Mouse (Mus musculus): ENCODE data around the gene Esr2. TPM values are rescaled to one million over a fixed set of nuclear protein-coding genes. Genes with fewer than 3 reads are reported as not detected.

Gene Esr2
- polyA plus RNA-seq, 1 experiment: 0.27 TPM

- no peak for TF ChIP-seq POLR2A (IDR thresholded peaks at IDR 0.05; ENCODE audit: borderline replicate concordance, extremely low read depth, insufficient read depth, insufficient read length, poor library complexity, severe bottlenecking)
- no peak for TF ChIP-seq CTCF (IDR thresholded peaks at IDR 0.05; ENCODE audit: borderline replicate concordance, extremely low read depth, insufficient read depth, insufficient read length)
- peak; percentile 35 for DNase-seq (ENCODE audit: low read depth)
Measured at GRCm38 (mm10) chr12:76102621-76103020, 74.4 kb downstream of the Esr2 start.

- no peak for DNase-seq (ENCODE audit: low read depth)
- TF ChIP-seq CTCF (IDR thresholded peaks at IDR 0.05; ENCODE audit: borderline replicate concordance, extremely low read depth, insufficient read depth, insufficient read length): no peak
- TF ChIP-seq POLR2A (IDR thresholded peaks at IDR 0.05; ENCODE audit: borderline replicate concordance, extremely low read depth, insufficient read depth, insufficient read length, poor library complexity, severe bottlenecking): no peak
Measured at GRCm38 (mm10) chr12:76095117-76096035, 81.7 kb downstream of the Esr2 start.

GRCm38 (mm10) chr12:76093613-76094588 is 83.2 kb downstream of the Esr2 start:
- no peak for DNase-seq (ENCODE audit: low read depth)

GRCm38 (mm10) chr12:76092789-76093466 is 84.1 kb downstream of the Esr2 start:
- DNase-seq (ENCODE audit: low read depth): no peak
- no peak for TF ChIP-seq CTCF (IDR thresholded peaks at IDR 0.05; ENCODE audit: borderline replicate concordance, extremely low read depth, insufficient read depth, insufficient read length)
- no peak for TF ChIP-seq POLR2A (IDR thresholded peaks at IDR 0.05; ENCODE audit: borderline replicate concordance, extremely low read depth, insufficient read depth, insufficient read length, poor library complexity, severe bottlenecking)

More at GRCm38 (mm10) chr12:76093613-76094588, 83.2 kb downstream of the Esr2 start:
- no peak for TF ChIP-seq POLR2A (IDR thresholded peaks at IDR 0.05; ENCODE audit: borderline replicate concordance, extremely low read depth, insufficient read depth, insufficient read length, poor library complexity, severe bottlenecking)
- no peak for TF ChIP-seq CTCF (IDR thresholded peaks at IDR 0.05; ENCODE audit: borderline replicate concordance, extremely low read depth, insufficient read depth, insufficient read length)

- DNase-seq (ENCODE audit: low read depth): no peak
- TF ChIP-seq POLR2A (IDR thresholded peaks at IDR 0.05; ENCODE audit: borderline replicate concordance, extremely low read depth, insufficient read depth, insufficient read length, poor library complexity, severe bottlenecking): no peak
- TF ChIP-seq CTCF (IDR thresholded peaks at IDR 0.05; ENCODE audit: borderline replicate concordance, extremely low read depth, insufficient read depth, insufficient read length): no peak
Measured at GRCm38 (mm10) chr12:76087025-76087424, 90.0 kb downstream of the Esr2 start.

- TF ChIP-seq POLR2A (IDR thresholded peaks at IDR 0.05; ENCODE audit: borderline replicate concordance, extremely low read depth, insufficient read depth, insufficient read length, poor library complexity, severe bottlenecking): no peak
- no peak for DNase-seq (ENCODE audit: low read depth)
Measured at GRCm38 (mm10) chr12:76085956-76086905, 90.8 kb downstream of the Esr2 start.

- TF ChIP-seq POLR2A (IDR thresholded peaks at IDR 0.05; ENCODE audit: borderline replicate concordance, extremely low read depth, insufficient read depth, insufficient read length, poor library complexity, severe bottlenecking): no peak
- no peak for TF ChIP-seq CTCF (IDR thresholded peaks at IDR 0.05; ENCODE audit: borderline replicate concordance, extremely low read depth, insufficient read depth, insufficient read length)
- no peak for DNase-seq (ENCODE audit: low read depth)
Measured at GRCm38 (mm10) chr12:76085066-76085465, 92.0 kb downstream of the Esr2 start.

GRCm38 (mm10) chr12:76081557-76082211 is 95.4 kb downstream of the Esr2 start:
- no peak for TF ChIP-seq CTCF (IDR thresholded peaks at IDR 0.05; ENCODE audit: borderline replicate concordance, extremely low read depth, insufficient read depth, insufficient read length)
- TF ChIP-seq POLR2A (IDR thresholded peaks at IDR 0.05; ENCODE audit: borderline replicate concordance, extremely low read depth, insufficient read depth, insufficient read length, poor library complexity, severe bottlenecking): peak; percentile 39; the same call in 1 of the 2 replicates
- DNase-seq (ENCODE audit: low read depth): peak; percentile 88

- DNase-seq (ENCODE audit: low read depth): peak; percentile 26
- TF ChIP-seq POLR2A (IDR thresholded peaks at IDR 0.05; ENCODE audit: borderline replicate concordance, extremely low read depth, insufficient read depth, insufficient read length, poor library complexity, severe bottlenecking): no peak
- TF ChIP-seq CTCF (IDR thresholded peaks at IDR 0.05; ENCODE audit: borderline replicate concordance, extremely low read depth, insufficient read depth, insufficient read length): no peak
Measured at GRCm38 (mm10) chr12:76080876-76081556, 96.0 kb downstream of the Esr2 start.
